Mouse (Mus musculus) CD8-positive naive resting alpha-beta T cell, adult 57 days (primary cell): ENCODE data around the gene Eif4ebp2. TPM values are rescaled to one million over a fixed set of nuclear protein-coding genes. Genes with fewer than 3 reads are reported as not detected.

Experiments
- total RNA-seq: library from RNA; stranded (reverse); gene quantifications from one replicate; pipeline ENCODE4 v1.2.4, GENCODE M21; 2023

Eif4ebp2 gene
- 144 TPM for total RNA-seq

DNA sequence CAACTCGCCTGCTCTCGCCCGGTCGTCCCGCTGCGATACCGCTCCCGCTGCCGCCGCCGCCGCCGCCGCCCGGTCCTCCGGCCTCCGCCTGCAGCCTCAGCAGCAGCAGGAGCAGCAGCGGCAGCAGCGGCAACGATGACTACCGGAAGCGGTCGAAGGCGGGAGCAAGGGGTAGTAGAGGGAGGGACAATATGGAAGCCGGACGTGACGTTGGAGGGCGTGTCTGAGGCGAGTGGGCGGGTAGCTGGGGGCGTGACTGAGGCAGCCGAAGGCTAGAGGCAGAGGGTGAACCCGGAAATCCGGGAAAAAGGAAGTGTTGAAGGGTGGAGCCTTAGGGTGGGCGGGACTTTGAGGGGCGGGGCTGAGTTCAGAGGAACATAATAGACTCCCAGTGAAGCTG lies at the start of gene Eif4ebp2:
Gene Eif4ebp2, minus strand, starts transcription at position 17 of the 400 bp plus-strand sequence.

DNA sequence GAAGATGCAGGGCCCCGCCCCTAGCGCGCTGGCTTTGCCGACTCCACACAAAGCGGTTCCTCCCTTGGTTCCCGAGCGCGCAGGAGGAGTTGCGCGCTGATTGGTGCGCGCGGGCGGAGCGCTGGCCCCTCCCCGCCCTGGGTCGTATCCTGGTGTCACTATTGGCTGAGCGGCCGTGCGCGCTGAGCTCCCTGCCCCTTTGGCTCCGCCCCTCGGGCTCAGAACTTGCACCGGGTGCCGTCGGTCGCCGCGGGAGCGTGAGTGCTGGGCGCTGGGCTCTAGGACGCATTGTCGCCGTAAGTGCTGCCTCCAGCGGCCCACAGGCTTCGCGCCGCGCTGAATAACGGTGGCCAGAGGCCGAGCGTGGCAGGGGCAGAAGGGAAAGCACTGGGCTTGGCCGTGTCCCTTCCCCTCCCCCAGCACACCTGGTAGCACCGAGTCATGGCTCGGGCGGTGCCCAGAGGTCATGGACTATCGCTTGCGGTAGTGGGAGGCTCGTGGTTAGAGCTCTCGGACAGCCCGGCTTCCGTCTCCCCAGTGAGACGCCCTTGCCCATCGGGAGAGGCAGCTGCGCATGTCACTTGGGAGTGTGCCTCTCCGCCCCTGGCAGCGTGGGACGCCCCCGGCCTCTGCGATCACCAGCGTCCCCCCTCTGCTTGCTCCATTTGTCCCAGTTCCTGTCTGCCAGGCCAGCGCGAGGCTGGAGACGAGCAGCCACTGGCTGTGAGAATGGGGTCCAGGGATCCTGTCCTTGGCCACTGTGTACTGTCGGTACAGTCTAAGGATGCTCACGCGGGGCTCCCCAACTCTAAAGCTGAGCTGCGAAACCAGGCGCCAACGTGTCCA lies 23.4 kb upstream of the Eif4ebp2 start, which contains the start of gene Lrrc20:
Gene Lrrc20, plus strand, starts transcription at position 208 of the 846 bp plus-strand sequence.

DNA sequence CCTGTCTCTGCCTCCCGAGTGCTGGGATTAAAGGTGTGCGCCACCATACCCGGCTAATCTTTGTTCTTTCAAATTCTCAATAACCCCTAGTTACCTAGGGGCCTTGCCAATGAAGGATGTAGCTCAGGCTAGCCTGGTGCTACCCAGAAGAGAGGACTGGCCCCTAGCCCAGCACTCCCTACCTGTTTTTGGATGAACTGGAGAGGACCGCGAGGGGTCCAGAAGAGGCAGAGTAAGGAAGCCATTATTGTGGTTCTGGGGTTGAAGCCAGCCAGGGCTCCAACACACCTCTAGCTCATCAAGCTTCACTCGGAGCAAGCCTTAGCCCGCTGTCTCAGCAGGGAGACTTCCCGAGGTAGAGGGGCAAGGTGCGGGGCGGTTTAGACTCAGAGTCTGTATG lies 34.8 kb downstream of the Eif4ebp2 start, which contains the start of gene Nodal:
Gene Nodal, plus strand, starts transcription at position 301 of the 400 bp plus-strand sequence.

DNA sequence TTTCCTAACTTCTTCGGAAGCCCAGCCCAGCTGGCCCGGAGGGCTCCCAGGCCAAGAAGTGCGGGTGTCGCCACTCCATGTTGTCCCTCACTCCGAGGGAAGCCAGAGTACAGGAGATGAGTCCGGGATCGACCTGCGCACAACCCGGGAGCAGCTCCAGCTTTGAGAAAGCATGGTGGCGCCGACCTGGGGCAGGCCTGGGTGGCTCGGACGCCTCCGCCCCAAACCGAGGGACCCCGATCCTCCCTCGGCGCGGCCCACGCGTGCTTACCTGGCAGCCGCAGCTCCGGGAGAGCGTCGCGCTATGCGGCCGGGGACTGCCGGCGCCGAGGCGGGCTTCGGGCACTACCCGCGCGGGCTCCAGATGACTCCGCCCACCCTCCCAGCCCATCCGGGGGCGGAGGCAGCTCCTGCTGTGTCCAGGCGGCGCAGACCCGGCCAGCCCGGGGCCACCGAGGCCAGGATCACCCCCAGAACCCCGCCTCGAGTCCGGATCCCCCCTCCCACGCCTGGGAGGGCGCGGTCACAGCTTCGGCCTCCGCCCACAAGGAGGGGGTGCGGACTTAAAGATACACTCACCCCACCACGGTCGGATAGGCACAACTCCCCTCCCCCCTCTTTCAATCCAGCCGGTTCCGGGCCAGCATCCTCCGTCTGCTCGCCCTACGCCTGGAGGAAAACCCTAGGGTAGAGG lies 69.3 kb downstream of the Eif4ebp2 start, which contains the start of gene Pald1:
Gene Pald1, minus strand, starts transcription at position 510 of the 694 bp plus-strand sequence.

Other genes with a start within 250 kb of the Eif4ebp2 start
- 2.6 TPM for gene Adamts14, start 179.2 kb downstream of the Eif4ebp2 start, total RNA-seq
- 82.3 TPM for gene Prf1, start 154.8 kb downstream of the Eif4ebp2 start, total RNA-seq
- gene Pald1, start 69.1 kb downstream of the Eif4ebp2 start, total RNA-seq, result 0.31 TPM
- not detected for gene Nodal, start 34.7 kb downstream of the Eif4ebp2 start, total RNA-seq
- gene Lrrc20, start 23.1 kb upstream of the Eif4ebp2 start, total RNA-seq, result 7.8 TPM
- not detected for gene Npffr1, start 142.8 kb upstream of the Eif4ebp2 start, total RNA-seq
- 19.4 TPM for gene Ppa1, start 195.9 kb upstream of the Eif4ebp2 start, total RNA-seq
- gene Sar1a, start 227.6 kb upstream of the Eif4ebp2 start, total RNA-seq, result 159 TPM
- gene Tysnd1, start 242.9 kb upstream of the Eif4ebp2 start, total RNA-seq, result 26.6 TPM